Mouse (Mus musculus): ENCODE measurements around the gene 6820408C15Rik. TPM values are rescaled to one million over a fixed set of nuclear protein-coding genes. Genes with fewer than 3 reads are reported as not detected.

Gene 6820408C15Rik
- polyA plus RNA-seq, 1 experiment from 2014 or later: 0.85 TPM

GRCm38 (mm10) chr2:152493151-152493550 lies 77.8 kb downstream of the 6820408C15Rik start:
- no peak overlapping the region for H3K27ac ChIP-seq (ENCODE audit: low read length)
- no peak overlapping the region for H3K4me2 ChIP-seq (replicated peaks; ENCODE audit: low read depth, low read length)
- H3K9ac ChIP-seq (replicated peaks; ENCODE audit: low read length): no peak overlapping the region
- WGBS: 77% methylated on average over 6 of the region's 6 CpGs
- H3K27me3 ChIP-seq (ENCODE audit: insufficient read depth, low read length): no peaks in the 10 kb centered on the region
- no peaks in the 10 kb centered on the region for H3K4me1 ChIP-seq (ENCODE audit: insufficient read depth, low read length)
- no peak overlapping the region for H3K4me3 ChIP-seq (ENCODE audit: low read length)
- ATAC-seq (ENCODE audit: low FRiP score, low TSS enrichment): no peak
- no peaks in the 10 kb centered on the region for H3K36me3 ChIP-seq (ENCODE audit: insufficient read depth, low read length)
- H3K9me3 ChIP-seq (ENCODE audit: low read length): no peaks in the 10 kb centered on the region

Other genes with a start within 250 kb of the 6820408C15Rik start
- 90.5 and 95.1 TPM in 2 replicates for gene Csnk2a1, start 188.7 kb upstream of the 6820408C15Rik start, polyA plus RNA-seq (2015; fragmentation: Nextera tagmentation; extraction: Ambion mirVana)
- gene Tbc1d20, start 121.8 kb upstream of the 6820408C15Rik start, polyA plus RNA-seq (2015; fragmentation: Nextera tagmentation; extraction: Ambion mirVana): 41.1 and 41.8 TPM in 2 replicates
- gene Rbck1, start 82.9 kb upstream of the 6820408C15Rik start, polyA plus RNA-seq (2015; fragmentation: Nextera tagmentation; extraction: Ambion mirVana): 93.4 and 96.6 TPM in 2 replicates
- gene Trib3, start 71.6 kb upstream of the 6820408C15Rik start, polyA plus RNA-seq (2015; fragmentation: Nextera tagmentation; extraction: Ambion mirVana): 1.8 and 1.9 TPM in 2 replicates
- gene Nrsn2, start 38.9 kb upstream of the 6820408C15Rik start, polyA plus RNA-seq (2015; fragmentation: Nextera tagmentation; extraction: Ambion mirVana): 0.91 and 1.6 TPM in 2 replicates
- 8.9 and 10.0 TPM in 2 replicates for gene Sox12, start 17.5 kb upstream of the 6820408C15Rik start, polyA plus RNA-seq (2015; fragmentation: Nextera tagmentation; extraction: Ambion mirVana)
- gene Zcchc3, start 560 bp upstream of the 6820408C15Rik start, polyA plus RNA-seq (2015; fragmentation: Nextera tagmentation; extraction: Ambion mirVana): 31.5 and 34.2 TPM in 2 replicates
- not detected in 2 replicates for gene Defb23, start 49.0 kb downstream of the 6820408C15Rik start, polyA plus RNA-seq (2015; fragmentation: Nextera tagmentation; extraction: Ambion mirVana)
- not detected in 2 replicates for gene Defb20, start 61.5 kb downstream of the 6820408C15Rik start, polyA plus RNA-seq (2015; fragmentation: Nextera tagmentation; extraction: Ambion mirVana)
- not detected in 2 replicates for gene Defb22, start 74.6 kb downstream of the 6820408C15Rik start, polyA plus RNA-seq (2015; fragmentation: Nextera tagmentation; extraction: Ambion mirVana)
- not detected in 2 replicates for gene Defb26, start 96.1 kb downstream of the 6820408C15Rik start, polyA plus RNA-seq (2015; fragmentation: Nextera tagmentation; extraction: Ambion mirVana)
- 0.54 TPM in 1 of 2 replicates, not detected in the other for gene Defb28, start 102.7 kb downstream of the 6820408C15Rik start, polyA plus RNA-seq (2015; fragmentation: Nextera tagmentation; extraction: Ambion mirVana)
- gene Defb29, start 124.5 kb downstream of the 6820408C15Rik start, polyA plus RNA-seq (2015; fragmentation: Nextera tagmentation; extraction: Ambion mirVana): 2.1 and 2.8 TPM in 2 replicates
- gene Gm17416, start 153.8 kb downstream of the 6820408C15Rik start, polyA plus RNA-seq (2015; fragmentation: Nextera tagmentation; extraction: Ambion mirVana): not detected in 2 replicates
- gene Defb21, start 157.2 kb downstream of the 6820408C15Rik start, polyA plus RNA-seq (2015; fragmentation: Nextera tagmentation; extraction: Ambion mirVana): not detected in 2 replicates
- 10.1 and 14.1 TPM in 2 replicates for gene Defb19, start 164.7 kb downstream of the 6820408C15Rik start, polyA plus RNA-seq (2015; fragmentation: Nextera tagmentation; extraction: Ambion mirVana)
- gene Defb45, start 183.8 kb downstream of the 6820408C15Rik start, polyA plus RNA-seq (2015; fragmentation: Nextera tagmentation; extraction: Ambion mirVana): not detected in 2 replicates
- 0.51 and 0.86 TPM in 2 replicates for gene Defb36, start 188.7 kb downstream of the 6820408C15Rik start, polyA plus RNA-seq (2015; fragmentation: Nextera tagmentation; extraction: Ambion mirVana)
- gene Defb25, start 207.5 kb downstream of the 6820408C15Rik start, polyA plus RNA-seq (2015; fragmentation: Nextera tagmentation; extraction: Ambion mirVana): 24.4 and 31.8 TPM in 2 replicates
- 59.1 and 62.6 TPM in 2 replicates for gene Rem1, start 211.4 kb downstream of the 6820408C15Rik start, polyA plus RNA-seq (2015; fragmentation: Nextera tagmentation; extraction: Ambion mirVana)

Measured in kidney, embryonic 16.5 days (tissue).